Mouse (Mus musculus) lung, postnatal 0 days (tissue): Measurements from ENCODE around the gene Nr2f1. TPM values are rescaled to one million over a fixed set of nuclear protein-coding genes. Genes with fewer than 3 reads are reported as not detected.

Experiments used
- ATAC-seq: fragments of 200-750 bp; cut with Nextera tagmentation; 2 replicates; pipeline ENCODE4 v1.8.0; 2017; ENCODE audit warnings: moderate library complexity
- DNase-seq: peaks from one replicate; pipeline ENCODE4 v3.0.0-alpha.2; 2016; ENCODE audit warnings: low spot score
- H3K27ac ChIP-seq: fragments of 300-500 bp; sonication (generic); 2 replicates; pipeline ENCODE4 v1.5.1; 2014; ENCODE audit warnings: antibody characterized with exemption, mild to moderate bottlenecking, low read length, mixed read lengths
- H3K27me3 ChIP-seq: fragments of 300-500 bp; sonication (generic); replicated peaks from 2 replicates; pipeline ENCODE4 v1.6.1; 2014; ENCODE audit warnings: low read length, mixed read lengths; ENCODE audit not compliant: insufficient read depth
- H3K36me3 ChIP-seq: fragments of 300-500 bp; sonication (generic); 2 replicates; pipeline ENCODE4 v1.6.1; 2014; ENCODE audit warnings: low read length, mixed read lengths; ENCODE audit not compliant: insufficient read depth
- H3K4me1 ChIP-seq: fragments of 300-500 bp; sonication (generic); 2 replicates; pipeline ENCODE4 v1.6.1; 2014; ENCODE audit warnings: antibody characterized with exemption, low read depth, low read length, mixed read lengths; ENCODE audit not compliant: insufficient read depth
- H3K4me2 ChIP-seq: fragments of 300-500 bp; sonication (generic); replicated peaks from 2 replicates; pipeline ENCODE4 v1.6.1; 2014; ENCODE audit warnings: low read depth, mild to moderate bottlenecking, low read length, moderate library complexity, mixed read lengths
- H3K4me3 ChIP-seq: fragments of 300-500 bp; sonication (generic); 2 replicates; pipeline ENCODE4 v1.5.1; 2014; ENCODE audit warnings: low read depth, low read length
- H3K9ac ChIP-seq: fragments of 300-500 bp; sonication (generic); replicated peaks from 2 replicates; pipeline ENCODE4 v1.6.1; 2014; ENCODE audit warnings: low read depth, mild to moderate bottlenecking
- H3K9me3 ChIP-seq: fragments of 300-500 bp; sonication (generic); 2 replicates; pipeline ENCODE4 v1.6.1; 2016; ENCODE audit warnings: low read length, mixed read lengths
- CTCF ChIP-seq: IDR thresholded peaks from 2 replicates; pipeline ENCODE4 v1.5.1; 2016; ENCODE audit warnings: antibody characterized with exemption, mild to moderate bottlenecking
- EP300 ChIP-seq: IDR thresholded peaks from 2 replicates; pipeline ENCODE4 v1.6.1; 2016; ENCODE audit warnings: antibody characterized with exemption, mild to moderate bottlenecking, control low read depth
- WGBS: fragments of 180-500 bp; shearing (Covaris S2); extraction: QIAGEN DNeasy Blood & Tissue Kit; methylation state at CpG from one replicate; pipeline ENCODE4 v1.1.7; 2014; 5-methylcytosine and 5-hydroxymethylcytosine counted together
- polyA plus RNA-seq: library from polyadenylated mRNA; unstranded; fragments of >200 nt; fragmentation: Nextera tagmentation; extraction: Ambion mirVana; gene quantifications from 2 replicates; pipeline ENCODE4 v1.2.1, GENCODE M21; 2015

Gene Nr2f1
- polyA plus RNA-seq, 1 experiment from 2014 or later: 4.0 TPM

DNA sequence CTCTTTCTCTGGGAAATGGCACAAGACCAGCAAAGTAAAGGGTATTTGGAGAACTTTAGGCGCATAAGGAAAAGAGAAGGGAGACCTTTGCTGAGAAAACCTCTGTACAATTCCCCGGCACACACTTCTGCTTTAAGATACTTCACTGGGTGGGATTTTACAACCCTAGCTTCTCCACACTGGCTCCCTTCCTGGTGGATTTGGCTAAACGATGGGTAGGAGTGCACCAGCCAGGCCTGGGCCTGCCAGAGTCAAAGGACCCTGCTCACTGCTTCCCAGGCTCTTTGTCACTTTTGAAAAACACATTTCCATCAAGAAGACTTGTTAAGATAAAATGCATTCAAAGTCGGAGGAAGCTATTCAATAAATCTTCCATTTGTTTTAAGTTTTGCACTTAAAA lies 6.3 kb downstream of the Nr2f1 start:
- DNase-seq (no peak), ATAC-seq (no peak)
- 51% methylated on average over 4 of the region's 4 CpGs for WGBS
- Histone ChIP-seq H3K27ac (no peak overlapping the region), H3K9me3 (no peaks in the 10 kb centered on the region), H3K9ac (no peak overlapping the region), H3K4me1 (no peaks in the 10 kb centered on the region), H3K36me3 (no peaks in the 10 kb centered on the region), H3K4me2 (no peak overlapping the region), H3K27me3 (peaks cover 33% of the 10 kb centered on the region), H3K4me3 (no peak overlapping the region)
- no peak for TF ChIP-seq EP300
- no peak for TF ChIP-seq CTCF

- no peak for ATAC-seq
- no peaks in the 10 kb centered on the region for H3K36me3 ChIP-seq
- H3K4me1 ChIP-seq: no peaks in the 10 kb centered on the region
- H3K27ac ChIP-seq: no peak overlapping the region
- H3K27me3 ChIP-seq: peaks cover 22% of the 10 kb centered on the region
- TF ChIP-seq CTCF (no peak), EP300 (no peak)
- no peak overlapping the region for H3K9ac ChIP-seq
- WGBS: 51% methylated on average over 10 of the region's 10 CpGs
- no peak overlapping the region for H3K4me2 ChIP-seq
- no peak overlapping the region for H3K4me3 ChIP-seq
- DNase-seq: no peak
- H3K9me3 ChIP-seq: no peaks in the 10 kb centered on the region
Measured at GRCm38 (mm10) chr13:78189586-78189985, 10.0 kb downstream of the Nr2f1 start.

GRCm38 (mm10) chr13:78187833-78188232 lies 11.7 kb downstream of the Nr2f1 start:
- Histone ChIP-seq H3K4me1 (no peaks in the 10 kb centered on the region), H3K9me3 (no peaks in the 10 kb centered on the region), H3K27ac (no peak overlapping the region), H3K27me3 (peaks cover 35% of the 10 kb centered on the region), H3K36me3 (no peaks in the 10 kb centered on the region), H3K9ac (no peak overlapping the region), H3K4me2 (no peak overlapping the region), H3K4me3 (no peak overlapping the region)
- DNase-seq: no peak
- WGBS: 65% methylated on average over 5 of the region's 5 CpGs
- TF ChIP-seq CTCF: no peak
- no peak for TF ChIP-seq EP300
- no peak for ATAC-seq

DNA sequence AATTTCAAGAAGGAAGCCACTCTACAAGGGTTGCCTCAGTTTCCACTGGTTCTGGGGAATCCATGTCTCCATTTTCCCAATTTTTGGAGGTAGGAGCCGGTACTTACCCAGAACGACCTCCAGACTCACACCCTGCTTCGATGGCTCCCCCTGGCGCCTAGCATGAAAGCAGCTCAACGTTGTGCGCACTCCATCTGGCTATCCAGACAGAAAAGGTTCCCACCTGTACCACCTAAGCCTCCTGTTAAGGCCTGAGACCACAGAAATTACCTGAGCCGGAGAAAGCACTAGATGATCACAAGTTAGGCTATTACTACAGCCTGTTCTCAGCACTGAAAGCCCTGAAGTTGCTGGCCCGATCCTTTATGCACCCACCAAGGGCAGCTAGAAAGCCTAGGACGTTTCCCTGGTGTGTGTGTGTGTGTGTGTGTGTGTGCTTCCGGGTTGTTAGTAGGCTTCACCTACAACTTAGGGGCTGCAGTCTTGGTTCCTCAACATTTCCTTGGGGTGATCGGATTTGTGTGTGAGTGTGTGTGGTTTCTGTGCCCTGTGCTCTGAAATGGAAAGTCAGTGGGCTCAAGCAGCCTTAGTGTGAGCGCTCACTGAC lies 13.1 kb downstream of the Nr2f1 start:
- 41% methylated on average over 12 of the region's 12 CpGs for WGBS
- Histone ChIP-seq H3K4me1 (no peaks in the 10 kb centered on the region), H3K9ac (no peak overlapping the region), H3K9me3 (no peaks in the 10 kb centered on the region), H3K27ac (no peak overlapping the region), H3K4me3 (no peak overlapping the region), H3K27me3 (peaks cover 48% of the 10 kb centered on the region), H3K4me2 (no peak overlapping the region), H3K36me3 (no peaks in the 10 kb centered on the region)
- TF ChIP-seq CTCF (peak; percentile 62), EP300 (no peak)
- ATAC-seq (no peak), DNase-seq (no peak)

GRCm38 (mm10) chr13:78184786-78185466 lies 14.6 kb downstream of the Nr2f1 start:
- no peak for ATAC-seq
- H3K9me3 ChIP-seq: no peaks in the 10 kb centered on the region
- H3K36me3 ChIP-seq: no peaks in the 10 kb centered on the region
- no peak overlapping the region for H3K4me2 ChIP-seq
- no peak overlapping the region for H3K27ac ChIP-seq
- WGBS: 23% methylated on average over 14 of the region's 14 CpGs
- H3K4me1 ChIP-seq: no peaks in the 10 kb centered on the region
- H3K27me3 ChIP-seq: peaks cover 63% of the 10 kb centered on the region
- H3K4me3 ChIP-seq: no peak overlapping the region
- no peak overlapping the region for H3K9ac ChIP-seq
- no peak for DNase-seq
- TF ChIP-seq CTCF (no peak), EP300 (no peak)

GRCm38 (mm10) chr13:78183986-78184385 lies 15.6 kb downstream of the Nr2f1 start:
- Histone ChIP-seq H3K9me3 (no peaks in the 10 kb centered on the region), H3K4me2 (no peak overlapping the region), H3K4me1 (peaks cover 2% of the 10 kb centered on the region; the same call in 1 of the 2 replicates), H3K9ac (no peak overlapping the region), H3K36me3 (no peaks in the 10 kb centered on the region), H3K27me3 (peaks cover 65% of the 10 kb centered on the region), H3K27ac (no peak overlapping the region), H3K4me3 (no peak overlapping the region)
- WGBS: 51% methylated on average over 5 of the region's 5 CpGs
- ATAC-seq (no peak), DNase-seq (no peak)
- TF ChIP-seq CTCF (no peak), EP300 (no peak)
